Mouse (Mus musculus) heart, adult 2 months (tissue): Measurements from ENCODE around the gene Zfp644.

Experiments
- CTCF ChIP-seq: fragments of 200-600 bp; IDR thresholded peaks from 2 replicates; pipeline ENCODE4 v1.8.1; 2022; ENCODE audit warnings: antibody characterized with exemption, mild to moderate bottlenecking, moderate library complexity
- EP300 ChIP-seq: fragments of 200-500 bp; IDR thresholded peaks from 2 replicates; pipeline ENCODE4 v1.6.1; 2011; ENCODE audit warnings: low read depth, low read length, control low read depth; ENCODE audit not compliant: insufficient read depth
- POLR2A ChIP-seq: fragments of 200-500 bp; IDR thresholded peaks from 2 replicates; pipeline ENCODE4 v1.6.1; 2011; ENCODE audit warnings: mild to moderate bottlenecking, low read depth, low read length, control low read depth; ENCODE audit not compliant: insufficient read depth

DNA sequence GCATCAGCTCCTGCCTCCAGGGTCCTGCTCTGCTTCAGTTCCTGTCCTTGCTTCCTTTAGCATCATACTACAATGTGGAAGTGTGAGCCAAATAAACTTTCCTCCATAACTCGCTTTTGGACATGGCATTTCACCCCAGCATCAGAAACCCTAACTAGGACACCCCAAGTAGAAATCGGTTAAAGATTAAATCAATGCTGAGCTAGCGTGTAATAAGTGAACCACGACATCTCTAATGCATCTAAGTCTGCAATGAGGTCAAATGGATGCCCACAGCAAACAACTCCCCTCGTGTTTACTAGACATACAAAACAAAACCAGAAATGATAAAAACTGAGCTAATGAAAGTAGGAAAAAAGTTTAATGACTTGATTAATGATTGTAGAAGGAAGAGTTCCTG is 92.7 kb downstream of the Zfp644 start:
- TF ChIP-seq POLR2A: no peak
- TF ChIP-seq CTCF: no peak
- TF ChIP-seq EP300: no peak
